Mouse (Mus musculus): ENCODE data around the gene Adamts8.
A peak's percentile ranks its signal among the peaks of the same experiment; 100 is the strongest.

Gene Adamts8

GRCm38 (mm10) chr9:30942512-30943313 lies at the start of gene Adamts8:
Gene Adamts8 (plus strand): TSS chr9:30942562.
- peak; percentile 68 for DNase-seq (ENCODE audit: low spot score)

GRCm38 (mm10) chr9:30895618-30896017 lies 46.7 kb upstream of the Adamts8 start:
- no peak for DNase-seq (ENCODE audit: low spot score)

GRCm38 (mm10) chr9:30896752-30897151 lies 45.6 kb upstream of the Adamts8 start:
- peak; percentile 73 for DNase-seq (ENCODE audit: low spot score)

- no peak for DNase-seq (ENCODE audit: low spot score)
Measured at GRCm38 (mm10) chr9:30897169-30897568, 45.2 kb upstream of the Adamts8 start.

GRCm38 (mm10) chr9:30902152-30902551 lies 40.2 kb upstream of the Adamts8 start:
- no peak for DNase-seq (ENCODE audit: low spot score)

GRCm38 (mm10) chr9:30902641-30903040 lies 39.7 kb upstream of the Adamts8 start:
- DNase-seq (ENCODE audit: low spot score): no peak

GRCm38 (mm10) chr9:30903266-30903665 lies 39.1 kb upstream of the Adamts8 start:
- no peak for DNase-seq (ENCODE audit: low spot score)

- no peak for DNase-seq (ENCODE audit: low spot score)
Measured at GRCm38 (mm10) chr9:30905861-30906260, 36.5 kb upstream of the Adamts8 start.

GRCm38 (mm10) chr9:30906426-30906825 lies 35.9 kb upstream of the Adamts8 start:
- DNase-seq (ENCODE audit: low spot score): no peak

- DNase-seq (ENCODE audit: low spot score): no peak
Measured at GRCm38 (mm10) chr9:30907677-30908295, 34.6 kb upstream of the Adamts8 start.

GRCm38 (mm10) chr9:30908296-30908690 lies 34.1 kb upstream of the Adamts8 start:
- DNase-seq (ENCODE audit: low spot score): no peak

GRCm38 (mm10) chr9:30908973-30909372 lies 33.4 kb upstream of the Adamts8 start:
- DNase-seq (ENCODE audit: low spot score): no peak

- no peak for DNase-seq (ENCODE audit: low spot score)
Measured at GRCm38 (mm10) chr9:30910491-30910890, 31.9 kb upstream of the Adamts8 start.

- DNase-seq (ENCODE audit: low spot score): no peak
Measured at GRCm38 (mm10) chr9:30912161-30912560, 30.2 kb upstream of the Adamts8 start.

- DNase-seq (ENCODE audit: low spot score): no peak
Measured at GRCm38 (mm10) chr9:30913429-30913828, 28.9 kb upstream of the Adamts8 start.

GRCm38 (mm10) chr9:30914241-30914640 lies 28.1 kb upstream of the Adamts8 start:
- DNase-seq (ENCODE audit: low spot score): no peak

- DNase-seq (ENCODE audit: low spot score): no peak
Measured at GRCm38 (mm10) chr9:30916266-30916968, 25.9 kb upstream of the Adamts8 start.

GRCm38 (mm10) chr9:30918466-30919356 lies 23.7 kb upstream of the Adamts8 start:
- DNase-seq (ENCODE audit: low spot score): no peak

GRCm38 (mm10) chr9:30919686-30920085 lies 22.7 kb upstream of the Adamts8 start:
- DNase-seq (ENCODE audit: low spot score): no peak

GRCm38 (mm10) chr9:30920736-30921135 lies 21.6 kb upstream of the Adamts8 start:
- DNase-seq (ENCODE audit: low spot score): no peak

GRCm38 (mm10) chr9:30921261-30922103 lies 20.9 kb upstream of the Adamts8 start:
- no peak for DNase-seq (ENCODE audit: low spot score)

Measured in testis, postnatal 10 days (tissue).